Mouse (Mus musculus) MEL (cell line): Measurements from ENCODE around the gene Mnt. TPM values are rescaled to one million over a fixed set of nuclear protein-coding genes. Genes with fewer than 3 reads are reported as not detected.

Experiments used
- DNase-seq: peaks from one replicate; pipeline ENCODE4 v3.0.0; 2011; ENCODE audit warnings: low read depth, low spot score
- H3K27ac ChIP-seq: 2 replicates; pipeline ENCODE4 v1.5.1; 2012; ENCODE audit warnings: low read depth, mild to moderate bottlenecking, control low read depth, low read length, moderate library complexity; ENCODE audit not compliant: control insufficient read depth
- H3K27me3 ChIP-seq, 2 experiments: fragments of 150-350 bp in 1 of 2; sonication (generic) in 1 of 2; 2 replicates each; pipeline ENCODE4 v1.6.1; 2012; ENCODE audit warnings: low read length in 2 of 2, mild to moderate bottlenecking in 2 of 2, improper control_type of control experiment in 1 of 2, moderate library complexity in 1 of 2; ENCODE audit not compliant: insufficient read depth in 2 of 2, control insufficient read depth in 1 of 2
- H3K36me3 ChIP-seq, 2 experiments: 2 replicates each; pipeline ENCODE4 v1.6.1; 2012 to 2014; ENCODE audit warnings: low read length in 2 of 2, improper control_type of control experiment in 1 of 2, inconsistent platforms in 1 of 2, mild to moderate bottlenecking in 1 of 2; ENCODE audit not compliant: insufficient read depth in 2 of 2, control insufficient read depth in 1 of 2
- H3K4me1 ChIP-seq, 2 experiments: fragments of 150-350 bp in 1 of 2; sonication (generic) in 1 of 2; 2 replicates each; pipeline ENCODE4 v1.6.1; 2012; ENCODE audit warnings: low read length in 2 of 2, improper control_type of control experiment in 1 of 2, mild to moderate bottlenecking in 1 of 2; ENCODE audit not compliant: insufficient read depth in 2 of 2, control insufficient read depth in 1 of 2
- H3K4me3 ChIP-seq, 2 experiments: fragments of 150-350 bp in 1 of 2; sonication (generic) in 1 of 2; 2 replicates each; pipeline ENCODE4 v1.5.1; 2012; ENCODE audit warnings: low read depth in 2 of 2, low read length in 2 of 2, mild to moderate bottlenecking in 2 of 2, moderate library complexity in 2 of 2, control low read depth in 1 of 2, improper control_type of control experiment in 1 of 2; ENCODE audit not compliant: control insufficient read depth in 1 of 2, insufficient read depth in 1 of 2
- H3K79me2 ChIP-seq: 2 replicates; pipeline ENCODE4 v1.6.1; 2012; ENCODE audit warnings: mild to moderate bottlenecking, low read length, moderate library complexity; ENCODE audit not compliant: control insufficient read depth, poor library complexity, insufficient read depth
- H3K9ac ChIP-seq: 2 replicates; pipeline ENCODE4 v1.6.1; 2012; ENCODE audit warnings: low read depth, mild to moderate bottlenecking, control low read depth, low read length, moderate library complexity; ENCODE audit not compliant: control insufficient read depth, poor library complexity, severe bottlenecking
- H3K9me3 ChIP-seq: fragments of 150-350 bp; sonication (generic); replicated peaks from 2 replicates; pipeline ENCODE4 v1.6.1; 2012; ENCODE audit warnings: mild to moderate bottlenecking, low read length, improper control_type of control experiment, moderate library complexity; ENCODE audit not compliant: insufficient read depth
- BHLHE40 ChIP-seq: IDR thresholded peaks from 2 replicates; pipeline ENCODE4 v1.6.1; 2012; ENCODE audit warnings: low read depth, mild to moderate bottlenecking, inconsistent platforms, low read length, improper control_type of control experiment, borderline replicate concordance
- CHD1 ChIP-seq: IDR thresholded peaks from 2 replicates; pipeline ENCODE4 v1.6.1; 2012; ENCODE audit warnings: low read depth, mild to moderate bottlenecking, inconsistent platforms, low read length, improper control_type of control experiment
- CHD2 ChIP-seq: IDR thresholded peaks from 2 replicates; pipeline ENCODE4 v1.6.1; 2011; ENCODE audit warnings: low read length, improper control_type of control experiment
- CTCF ChIP-seq, 3 experiments: IDR thresholded peaks in 2 of 3; conservative IDR thresholded peaks in 1 of 3; 2 replicates each; pipeline ENCODE4 v1.5.1; 2011 to 2012; ENCODE audit warnings: low read length in 3 of 3, low read depth in 2 of 3, mild to moderate bottlenecking in 2 of 3, improper control_type of control experiment in 1 of 3, inconsistent platforms in 1 of 3, mixed read lengths in 1 of 3, moderate library complexity in 1 of 3; ENCODE audit not compliant: control insufficient read depth in 1 of 3, insufficient read depth in 1 of 3, poor library complexity in 1 of 3, severe bottlenecking in 1 of 3
- E2F4 ChIP-seq: IDR thresholded peaks from 2 replicates; pipeline ENCODE4 v1.6.1; 2011; ENCODE audit warnings: low read depth, low read length, improper control_type of control experiment, borderline replicate concordance
- ETS1 ChIP-seq: IDR thresholded peaks from 2 replicates; pipeline ENCODE4 v1.6.1; 2012; ENCODE audit warnings: low read depth, mild to moderate bottlenecking, inconsistent platforms, low read length, improper control_type of control experiment, moderate library complexity
- GABPA ChIP-seq: IDR thresholded peaks from 2 replicates; pipeline ENCODE4 v1.6.1; 2012; ENCODE audit warnings: low read depth, mild to moderate bottlenecking, inconsistent platforms, low read length, improper control_type of control experiment, moderate library complexity
- GATA1 ChIP-seq: IDR thresholded peaks from 2 replicates; pipeline ENCODE4 v1.6.1; 2011; ENCODE audit warnings: low read depth, low read length, improper control_type of control experiment
- HCFC1 ChIP-seq: IDR thresholded peaks from 2 replicates; pipeline ENCODE4 v1.6.1; 2012; ENCODE audit warnings: low read depth, mild to moderate bottlenecking, inconsistent platforms, low read length, improper control_type of control experiment, moderate library complexity
- KAT2A ChIP-seq: conservative IDR thresholded peaks from 2 replicates; pipeline ENCODE4 v1.6.1; 2012; ENCODE audit warnings: low read depth, low read length, improper control_type of control experiment, inconsistent platforms
- MEF2A ChIP-seq: IDR thresholded peaks from 2 replicates; pipeline ENCODE4 v1.6.1; 2014; ENCODE audit warnings: low read depth, mild to moderate bottlenecking, inconsistent platforms, low read length, improper control_type of control experiment; ENCODE audit not compliant: poor library complexity, insufficient replicate concordance, severe bottlenecking; ENCODE audit errors: extremely low read depth
- MYB ChIP-seq: IDR thresholded peaks from 2 replicates; pipeline ENCODE4 v1.6.1; 2011; ENCODE audit warnings: mild to moderate bottlenecking, low read depth, low read length, improper control_type of control experiment
- POLR2A ChIP-seq, 2 experiments: IDR thresholded peaks; 2 replicates each; pipeline ENCODE4 v1.6.1; 2011 to 2012; ENCODE audit warnings: low read length in 2 of 2, mild to moderate bottlenecking in 2 of 2, control low read depth in 1 of 2, improper control_type of control experiment in 1 of 2, low read depth in 1 of 2, moderate library complexity in 1 of 2; ENCODE audit not compliant: control insufficient read depth in 1 of 2, insufficient read depth in 1 of 2, poor library complexity in 1 of 2
- RAD21 ChIP-seq: IDR thresholded peaks from 2 replicates; pipeline ENCODE4 v1.6.1; 2011; ENCODE audit warnings: mild to moderate bottlenecking, low read depth, low read length, improper control_type of control experiment
- RCOR1 ChIP-seq: IDR thresholded peaks from 2 replicates; pipeline ENCODE4 v1.6.1; 2012; ENCODE audit warnings: low read depth, mild to moderate bottlenecking, inconsistent platforms, low read length, improper control_type of control experiment
- SIN3A ChIP-seq: IDR thresholded peaks from 2 replicates; pipeline ENCODE4 v1.6.1; 2012; ENCODE audit warnings: low read length, improper control_type of control experiment, inconsistent platforms
- SMC3 ChIP-seq: IDR thresholded peaks from 2 replicates; pipeline ENCODE4 v1.6.1; 2011; ENCODE audit warnings: low read depth, low read length, improper control_type of control experiment
- TAL1 ChIP-seq: IDR thresholded peaks from 2 replicates; pipeline ENCODE4 v1.6.1; 2012; ENCODE audit warnings: mild to moderate bottlenecking, inconsistent platforms, low read length, moderate library complexity, mixed read lengths
- TCF12 ChIP-seq: IDR thresholded peaks from 2 replicates; pipeline ENCODE4 v1.6.1; 2014; ENCODE audit warnings: low read depth, mild to moderate bottlenecking, inconsistent platforms, low read length, improper control_type of control experiment, moderate library complexity
- UBTF ChIP-seq: IDR thresholded peaks from 2 replicates; pipeline ENCODE4 v1.6.1; 2012; ENCODE audit warnings: low read depth, mild to moderate bottlenecking, inconsistent platforms, low read length, improper control_type of control experiment, moderate library complexity, borderline replicate concordance; ENCODE audit not compliant: insufficient read depth
- USF1 ChIP-seq: IDR thresholded peaks from 2 replicates; pipeline ENCODE4 v1.6.1; 2014; ENCODE audit warnings: low read depth, mild to moderate bottlenecking, inconsistent platforms, low read length, improper control_type of control experiment, moderate library complexity
- USF2 ChIP-seq, 2 experiments: IDR thresholded peaks; 2 replicates each; pipeline ENCODE4 v1.6.1; 2011 to 2012; ENCODE audit warnings: improper control_type of control experiment in 2 of 2, low read length in 2 of 2, borderline replicate concordance in 1 of 2, inconsistent platforms in 1 of 2, low read depth in 1 of 2, mild to moderate bottlenecking in 1 of 2; ENCODE audit not compliant: insufficient read depth in 1 of 2
- ZC3H11A ChIP-seq: IDR thresholded peaks from 2 replicates; pipeline ENCODE4 v1.6.1; 2012; ENCODE audit warnings: low read depth, mild to moderate bottlenecking, inconsistent platforms, low read length, improper control_type of control experiment
- ZMIZ1 ChIP-seq: IDR thresholded peaks from 2 replicates; pipeline ENCODE4 v1.6.1; 2012; ENCODE audit warnings: low read depth, mild to moderate bottlenecking, inconsistent platforms, low read length, improper control_type of control experiment, moderate library complexity
- polyA plus RNA-seq, 2 experiments: library from polyadenylated mRNA; stranded (reverse) in 1 of 2; unstranded in 1 of 2; fragments of >175 nt in 1 of 2; fragments of >200 nt in 1 of 2; gene quantifications; 2 replicates each; pipeline versions ENCODE4 v1.2.1 to v1.2.4; 2012; ENCODE audit warnings: low replicate concordance in 2 of 2, low read depth in 1 of 2; ENCODE audit not compliant: insufficient read length in 2 of 2, insufficient read depth in 1 of 2, missing spikeins in 1 of 2
- total RNA-seq: library from RNA; depleted of rRNA; stranded (reverse); fragments of 300-350 nt; gene quantifications from 2 replicates; pipeline ENCODE4 v1.2.3, GENCODE M21; 2012

The Mnt gene
- total and polyA plus RNA-seq, 3 experiments = 5.8 to 37.3 TPM; not detected in 1

GRCm38 (mm10) chr11:74842045-74842444, 11.3 kb downstream of the Mnt start:
- H3K27me3 ChIP-seq = no peaks in the 10 kb centered on the region
- no peak for DNase-seq
- peaks cover 0 to 6% of the 10 kb centered on the region in 2 experiments; a peak in 2 of 4 replicates for H3K36me3 ChIP-seq
- H3K9me3 ChIP-seq = no peaks in the 10 kb centered on the region
- no peak for TF ChIP-seq GATA1
- TF ChIP-seq ZC3H11A = no peak
- no peak for TF ChIP-seq TAL1
- TF ChIP-seq GABPA = no peak
- TF ChIP-seq TCF12 = no peak
- TF ChIP-seq USF1 = no peak
- no peak for TF ChIP-seq MYB
- TF ChIP-seq POLR2A (IDR thresholded peaks at IDR 0.05; ENCODE audit: control insufficient read depth in 1 of 2, insufficient read depth in 1 of 2, low read depth in 1 of 2, low read length in 2 of 2, poor library complexity in 1 of 2) = no peak
- no peak for TF ChIP-seq RCOR1
- no peak for TF ChIP-seq SMC3
- no peak for TF ChIP-seq RAD21
- peaks cover 19% of the 10 kb centered on the region for H3K79me2 ChIP-seq
- peaks cover 5 to 13% of the 10 kb centered on the region in 2 experiments; a peak in 3 of 4 replicates for H3K4me1 ChIP-seq
- no peak overlapping the region for H3K9ac ChIP-seq
- H3K4me3 ChIP-seq = no peak overlapping the region
- no peak overlapping the region for H3K27ac ChIP-seq

GRCm38 (mm10) chr11:74842656-74843434, 12.1 kb downstream of the Mnt start:
- Histone ChIP-seq H3K27me3 (no peaks in the 10 kb centered on the region), H3K9ac (no peak overlapping the region), H3K27ac (no peak overlapping the region), H3K4me3 (no peak overlapping the region), H3K36me3 (peaks cover 0 to 4% of the 10 kb centered on the region in 2 experiments; a peak in 2 of 4 replicates), H3K9me3 (no peaks in the 10 kb centered on the region), H3K4me1 (peaks cover 3 to 9% of the 10 kb centered on the region in 2 experiments; a peak in 3 of 4 replicates), H3K79me2 (peaks cover 15% of the 10 kb centered on the region)
- TF ChIP-seq KAT2A (no peak), CHD2 (no peak), BHLHE40 (no peak)
- no peak for DNase-seq

GRCm38 (mm10) chr11:74843435-74843714, 12.7 kb downstream of the Mnt start:
- peaks cover 12% of the 10 kb centered on the region for H3K79me2 ChIP-seq
- TF ChIP-seq CTCF (IDR thresholded peaks at IDR 0.05 in 2 of 3, conservative IDR thresholded peaks at IDR 0.05 in 1 of 3; ENCODE audit: control insufficient read depth in 1 of 3, insufficient read depth in 1 of 3, low read depth in 2 of 3, low read length in 3 of 3, poor library complexity in 1 of 3, severe bottlenecking in 1 of 3) (no peak), GABPA (no peak), BHLHE40 (no peak), MEF2A (no peak), UBTF (no peak), ZMIZ1 (no peak), ETS1 (no peak), SIN3A (no peak), ZC3H11A (no peak), SMC3 (no peak), CHD1 (no peak), USF2 (IDR thresholded peaks at IDR 0.05; ENCODE audit: borderline replicate concordance in 1 of 2, insufficient read depth in 1 of 2, low read depth in 1 of 2, low read length in 2 of 2) (no peak), POLR2A (IDR thresholded peaks at IDR 0.05; ENCODE audit: control insufficient read depth in 1 of 2, insufficient read depth in 1 of 2, low read depth in 1 of 2, low read length in 2 of 2, poor library complexity in 1 of 2) (no peak), HCFC1 (no peak), TAL1 (no peak), TCF12 (no peak), E2F4 (no peak)
- TF ChIP-seq, all 39 proteins: peak for 0
- Histone ChIP-seq H3K9me3 (no peaks in the 10 kb centered on the region), H3K27me3 (no peaks in the 10 kb centered on the region), H3K4me3 (no peak overlapping the region), H3K9ac (no peak overlapping the region), H3K36me3 (peaks cover 0 to 4% of the 10 kb centered on the region in 2 experiments; a peak in 2 of 4 replicates), H3K27ac (no peak overlapping the region), H3K4me1 (peaks cover 3 to 9% of the 10 kb centered on the region in 2 experiments; a peak in 3 of 4 replicates)
- DNase-seq = no peak
